Mouse (Mus musculus): ENCODE data around the gene Gxylt2.

The Gxylt2 gene

GRCm38 (mm10) chr6:100845058-100845457 is 140.5 kb downstream of the Gxylt2 start:
- no peak for DNase-seq (ENCODE audit: low read depth in 1 of 2, low spot score in 2 of 2)

- DNase-seq (ENCODE audit: low read depth in 1 of 2, low spot score in 2 of 2): no peak
Observed at GRCm38 (mm10) chr6:100847264-100847663, 142.7 kb downstream of the Gxylt2 start.

- DNase-seq (ENCODE audit: low read depth in 1 of 2, low spot score in 2 of 2): no peak
Observed at GRCm38 (mm10) chr6:100848682-100849375, 144.3 kb downstream of the Gxylt2 start.

GRCm38 (mm10) chr6:100850671-100851081 is 146.1 kb downstream of the Gxylt2 start:
- DNase-seq (ENCODE audit: low read depth in 1 of 2, low spot score in 2 of 2): peak; percentile 19 to 22

- no peak for DNase-seq (ENCODE audit: low read depth in 1 of 2, low spot score in 2 of 2)
Observed at GRCm38 (mm10) chr6:100851083-100851482, 146.5 kb downstream of the Gxylt2 start.

Measured in monocyte, adult 2 months (primary cell).